Mouse (Mus musculus): ENCODE measurements around the gene Wdr18. TPM values are rescaled to one million over a fixed set of nuclear protein-coding genes. Genes with fewer than 3 reads are reported as not detected.
"Not testable (repeated sequence)": the region's sequence is repeated elsewhere in the genome, so short reads cannot be mapped to it uniquely, and the experiment has no call there.

Wdr18 gene
- polyA plus RNA-seq, 1 experiment from 2014 or later, result 44.0 TPM

DNA sequence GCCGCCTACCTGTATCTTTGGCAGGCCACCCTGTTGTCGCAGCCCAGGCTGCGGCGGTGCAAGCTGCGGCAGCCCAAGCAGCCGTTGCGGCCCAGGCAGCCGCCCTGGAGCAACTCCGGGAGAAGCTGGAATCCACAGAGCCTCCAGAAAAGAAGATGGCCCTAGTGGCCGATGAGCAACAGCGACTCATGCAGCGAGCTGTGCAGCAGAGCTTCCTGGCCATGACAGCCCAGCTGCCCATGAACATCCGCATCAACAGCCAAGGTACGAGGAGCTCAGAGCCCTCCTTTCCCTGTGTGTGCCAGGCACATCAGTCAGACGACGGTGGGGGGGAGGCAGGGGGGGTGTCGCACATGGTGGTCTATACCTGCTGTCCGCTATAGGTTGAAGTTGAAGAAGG, 9.3 kb upstream of the Wdr18 start:
- Histone ChIP-seq H3K27ac (ENCODE audit: low read depth, low read length) (no peak overlapping the region), H3K9ac (ENCODE audit: low read depth, low read length) (no peak overlapping the region), H3K4me1 (replicated peaks; ENCODE audit: control insufficient read depth, insufficient read depth, low read length) (peaks cover 18% of the 10 kb centered on the region), H3K4me2 (replicated peaks; ENCODE audit: low read depth) (no peak overlapping the region), H3K27me3 (replicated peaks; ENCODE audit: control insufficient read depth, insufficient read depth, low read length) (no peaks in the 10 kb centered on the region), H3K9me3 (ENCODE audit: control insufficient read depth) (no peaks in the 10 kb centered on the region), H3K4me3 (ENCODE audit: low read depth, low read length) (no peak overlapping the region), H3K36me3 (ENCODE audit: control insufficient read depth, insufficient read depth) (peaks cover 48% of the 10 kb centered on the region)
- no peak for TF ChIP-seq CTCF (IDR thresholded peaks at IDR 0.05; ENCODE audit: low read depth)
- no peak for ATAC-seq
- 87% methylated on average over 18 of the region's 18 CpGs for WGBS

DNA sequence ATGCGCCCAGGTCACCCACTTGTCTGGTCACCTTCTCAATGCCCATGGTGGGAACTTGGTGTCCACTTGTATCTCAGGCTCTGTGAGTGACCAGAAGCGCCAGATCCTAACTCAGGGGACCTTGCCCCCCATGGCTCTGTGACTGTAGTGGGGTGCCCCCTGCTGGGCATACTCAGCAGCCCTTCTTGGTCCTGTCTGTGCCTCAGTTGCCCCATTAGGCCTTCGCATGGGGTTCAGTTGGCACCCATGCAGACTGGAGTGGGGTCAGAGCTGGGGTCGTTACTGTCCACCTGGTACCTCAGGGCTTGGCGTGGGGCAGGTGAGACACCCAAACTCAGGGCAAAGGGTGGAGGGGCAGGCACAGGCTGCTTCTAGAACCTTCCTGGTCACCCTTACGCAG, 6.0 kb upstream of the Wdr18 start:
- no peak for ATAC-seq
- no peak overlapping the region for H3K27ac ChIP-seq (ENCODE audit: low read depth, low read length)
- peaks cover 40% of the 10 kb centered on the region for H3K36me3 ChIP-seq (ENCODE audit: control insufficient read depth, insufficient read depth)
- H3K4me2 ChIP-seq (replicated peaks; ENCODE audit: low read depth), result no peak overlapping the region
- no peak overlapping the region for H3K4me3 ChIP-seq (ENCODE audit: low read depth, low read length)
- H3K27me3 ChIP-seq (replicated peaks; ENCODE audit: control insufficient read depth, insufficient read depth, low read length), result no peaks in the 10 kb centered on the region
- 90% methylated on average over 6 of the region's 6 CpGs for WGBS
- H3K9me3 ChIP-seq (ENCODE audit: control insufficient read depth), result no peaks in the 10 kb centered on the region
- H3K9ac ChIP-seq (ENCODE audit: low read depth, low read length), result no peak overlapping the region
- peak; percentile 85 for TF ChIP-seq CTCF (IDR thresholded peaks at IDR 0.05; ENCODE audit: low read depth)
- no peaks in the 10 kb centered on the region for H3K4me1 ChIP-seq (replicated peaks; ENCODE audit: control insufficient read depth, insufficient read depth, low read length)

DNA sequence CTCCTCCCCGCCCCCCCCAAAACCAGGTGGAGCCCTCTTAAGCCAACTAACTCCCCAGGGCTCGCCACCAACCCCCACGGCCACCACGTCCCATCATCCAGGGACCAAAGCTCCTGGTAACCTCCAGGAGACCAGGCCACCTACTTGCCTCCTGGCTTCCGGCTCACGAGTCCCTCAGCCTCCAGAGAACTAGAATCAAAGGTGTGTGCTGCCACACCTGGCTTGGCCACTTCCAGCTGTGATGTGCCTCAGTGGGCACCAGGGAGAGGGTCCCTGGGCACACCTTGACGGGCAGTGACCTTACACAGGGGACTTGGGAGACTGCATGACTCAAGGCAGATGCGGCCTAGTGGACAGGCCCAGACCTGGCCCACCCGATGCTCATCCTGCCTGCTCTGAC, 4.3 kb upstream of the Wdr18 start:
- Histone ChIP-seq H3K4me1 (replicated peaks; ENCODE audit: control insufficient read depth, insufficient read depth, low read length) (no peaks in the 10 kb centered on the region), H3K27me3 (replicated peaks; ENCODE audit: control insufficient read depth, insufficient read depth, low read length) (no peaks in the 10 kb centered on the region), H3K9ac (ENCODE audit: low read depth, low read length) (no peak overlapping the region), H3K36me3 (ENCODE audit: control insufficient read depth, insufficient read depth) (peaks cover 23% of the 10 kb centered on the region), H3K4me3 (ENCODE audit: low read depth, low read length) (no peak overlapping the region), H3K9me3 (ENCODE audit: control insufficient read depth) (no peaks in the 10 kb centered on the region), H3K4me2 (replicated peaks; ENCODE audit: low read depth) (no peak overlapping the region), H3K27ac (ENCODE audit: low read depth, low read length) (no peak overlapping the region)
- ATAC-seq, result no peak
- 75% methylated on average over 9 of the region's 9 CpGs for WGBS
- no peak for TF ChIP-seq CTCF (IDR thresholded peaks at IDR 0.05; ENCODE audit: low read depth)

DNA sequence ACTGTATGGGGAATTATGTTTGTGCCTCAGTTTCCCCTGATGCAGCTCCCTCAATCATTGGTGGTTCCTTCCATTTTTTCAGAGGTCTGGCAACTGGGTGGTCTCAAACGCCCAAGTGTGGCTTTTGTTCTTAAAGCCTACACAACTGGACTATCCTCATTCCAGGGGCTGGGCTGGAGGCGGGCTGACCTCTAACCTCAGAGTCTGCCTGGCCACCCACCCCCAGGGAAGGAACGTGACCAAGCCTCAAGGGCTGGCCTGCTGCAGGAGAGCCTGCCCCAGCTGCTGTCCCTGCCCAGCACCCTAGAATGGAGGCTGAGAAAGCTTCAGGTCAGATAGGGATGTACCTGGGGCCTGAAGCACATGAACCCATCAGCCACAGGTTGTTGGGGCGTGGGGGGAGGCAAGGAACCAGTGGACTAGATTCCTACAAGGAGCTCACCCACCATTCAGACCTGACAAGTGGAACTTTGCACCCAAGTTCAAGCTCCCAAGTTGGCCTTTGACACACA, 3.3 kb upstream of the Wdr18 start:
- Histone ChIP-seq H3K4me1 (replicated peaks; ENCODE audit: control insufficient read depth, insufficient read depth, low read length) (no peaks in the 10 kb centered on the region), H3K27me3 (replicated peaks; ENCODE audit: control insufficient read depth, insufficient read depth, low read length) (no peaks in the 10 kb centered on the region), H3K9me3 (ENCODE audit: control insufficient read depth) (no peaks in the 10 kb centered on the region), H3K36me3 (ENCODE audit: control insufficient read depth, insufficient read depth) (peaks cover 13% of the 10 kb centered on the region), H3K4me3 (ENCODE audit: low read depth, low read length) (no peak overlapping the region), H3K9ac (ENCODE audit: low read depth, low read length) (no peak overlapping the region), H3K27ac (ENCODE audit: low read depth, low read length) (no peak overlapping the region), H3K4me2 (replicated peaks; ENCODE audit: low read depth) (no peak overlapping the region)
- TF ChIP-seq CTCF (IDR thresholded peaks at IDR 0.05; ENCODE audit: low read depth), result no peak
- 43% methylated on average over 4 of the region's 4 CpGs for WGBS
- ATAC-seq, result no peak

DNA sequence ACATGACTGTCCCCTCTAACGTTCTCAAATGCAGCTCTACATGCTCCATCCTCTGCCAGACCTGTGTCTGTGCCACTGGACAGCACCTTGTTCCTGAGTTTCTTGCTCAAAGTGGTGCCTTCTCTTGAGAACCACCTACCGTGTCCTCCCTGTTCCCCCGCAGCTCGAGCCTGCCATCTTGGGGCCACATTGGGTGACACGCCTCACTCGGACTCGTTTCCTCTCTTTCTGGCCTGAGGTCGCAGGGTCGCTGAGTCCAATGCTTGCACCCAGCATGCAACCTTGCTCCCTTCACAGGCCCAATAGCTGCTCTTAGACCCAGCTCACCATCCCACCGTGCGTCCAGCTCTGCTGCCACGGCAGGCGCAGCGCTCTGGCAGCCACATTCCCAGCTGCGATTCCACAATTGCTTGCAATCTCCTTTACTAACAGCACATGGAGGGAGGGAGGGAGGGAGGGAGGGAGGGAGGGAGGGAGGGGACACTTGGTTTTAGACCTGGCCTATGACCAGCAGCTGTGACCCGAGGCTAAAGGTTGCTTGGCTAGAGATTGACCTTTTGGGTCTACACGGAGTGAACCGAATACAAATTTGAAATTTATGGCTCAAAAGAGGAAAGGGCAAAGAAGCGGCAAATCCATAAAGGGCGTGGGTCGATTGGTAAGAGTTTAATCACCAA, 1.7 kb upstream of the Wdr18 start:
- peak; percentile 100 for TF ChIP-seq CTCF (IDR thresholded peaks at IDR 0.05; ENCODE audit: low read depth)
- WGBS, result 6% methylated on average over 21 of the region's 21 CpGs
- no peak overlapping the region; the same call in 1 of the 2 replicates for H3K4me3 ChIP-seq (ENCODE audit: low read depth, low read length)
- 0 out of 2 replicates have a peak, but pooled peaks have one; percentile 15 for ATAC-seq
- no peaks in the 10 kb centered on the region for H3K4me1 ChIP-seq (replicated peaks; ENCODE audit: control insufficient read depth, insufficient read depth, low read length)
- H3K36me3 ChIP-seq (ENCODE audit: control insufficient read depth, insufficient read depth), result peaks cover 10% of the 10 kb centered on the region
- no peaks in the 10 kb centered on the region for H3K27me3 ChIP-seq (replicated peaks; ENCODE audit: control insufficient read depth, insufficient read depth, low read length)
- no peak overlapping the region for H3K9ac ChIP-seq (ENCODE audit: low read depth, low read length)
- H3K9me3 ChIP-seq (ENCODE audit: control insufficient read depth), result no peaks in the 10 kb centered on the region
- peak overlapping the region; percentile 57 for H3K4me2 ChIP-seq (replicated peaks; ENCODE audit: low read depth)
- no peak overlapping the region for H3K27ac ChIP-seq (ENCODE audit: low read depth, low read length)

DNA sequence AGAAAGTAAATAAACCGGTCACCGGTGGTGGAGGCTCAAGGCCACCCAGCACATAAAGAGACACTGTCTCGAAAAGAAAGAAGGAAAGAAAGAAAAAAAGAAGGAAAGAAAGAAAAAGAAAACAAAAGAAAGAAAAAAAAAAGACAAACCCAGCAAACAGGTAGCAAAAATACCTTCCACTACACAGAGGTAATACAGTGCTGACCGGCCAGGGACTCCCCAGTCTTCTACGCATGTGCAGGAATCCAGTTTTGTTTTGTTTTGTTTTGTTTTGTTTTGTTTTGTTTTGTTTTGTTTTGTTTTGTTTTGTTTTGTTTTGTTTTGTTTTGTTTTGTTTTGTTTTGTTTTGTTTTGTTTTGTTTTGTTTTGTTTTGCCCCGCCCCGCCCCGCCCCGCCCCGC, 540 bp upstream of the Wdr18 start:
- not testable (repeated sequence) for H3K9ac ChIP-seq (ENCODE audit: low read depth, low read length); H3K4me1 ChIP-seq (replicated peaks; ENCODE audit: control insufficient read depth, insufficient read depth, low read length); H3K9me3 ChIP-seq (ENCODE audit: control insufficient read depth); H3K27ac ChIP-seq (ENCODE audit: low read depth, low read length); H3K27me3 ChIP-seq (replicated peaks; ENCODE audit: control insufficient read depth, insufficient read depth, low read length)
- WGBS, result 27% methylated on average over 10 of the region's 10 CpGs
- H3K36me3 ChIP-seq (ENCODE audit: control insufficient read depth, insufficient read depth), result peaks cover 11% of the 10 kb centered on the region
- peak overlapping the region; percentile 84 for H3K4me2 ChIP-seq (replicated peaks; ENCODE audit: low read depth)
- 0 out of 2 replicates have a peak, but pooled peaks have one; percentile 26 for ATAC-seq
- H3K4me3 ChIP-seq (ENCODE audit: low read depth, low read length), result peak overlapping the region; percentile 85; the same call in 1 of the 2 replicates

All from intestine, postnatal 0 days (tissue).